Mouse (Mus musculus): ENCODE data around the gene Il16.

GRCm38 (mm10) chr7:83722485-83722884 lies 23.0 kb downstream of the Il16 start:
- TF ChIP-seq GATA1 (IDR thresholded peaks at IDR 0.05; ENCODE audit: low read length) (no peak), TAL1 (IDR thresholded peaks at IDR 0.05; ENCODE audit: low read length) (no peak)
